Mouse (Mus musculus) spleen, postnatal 10 days (tissue): ENCODE results near the gene Ptprj.

ENCODE experiments used
- DNase-seq, 2 experiments: peaks; one replicate each; pipeline ENCODE4 v3.0.0; 2021 to 2022; ENCODE audit warnings: low spot score in 2 of 2

The Ptprj gene

GRCm38 (mm10) chr2:90525807-90526206 lies 54.6 kb downstream of the Ptprj start:
- DNase-seq = no peak

GRCm38 (mm10) chr2:90522455-90522854 lies 58.0 kb downstream of the Ptprj start:
- DNase-seq = no peak

- no peak for DNase-seq
Measured at GRCm38 (mm10) chr2:90521909-90522308, 58.5 kb downstream of the Ptprj start.

DNA sequence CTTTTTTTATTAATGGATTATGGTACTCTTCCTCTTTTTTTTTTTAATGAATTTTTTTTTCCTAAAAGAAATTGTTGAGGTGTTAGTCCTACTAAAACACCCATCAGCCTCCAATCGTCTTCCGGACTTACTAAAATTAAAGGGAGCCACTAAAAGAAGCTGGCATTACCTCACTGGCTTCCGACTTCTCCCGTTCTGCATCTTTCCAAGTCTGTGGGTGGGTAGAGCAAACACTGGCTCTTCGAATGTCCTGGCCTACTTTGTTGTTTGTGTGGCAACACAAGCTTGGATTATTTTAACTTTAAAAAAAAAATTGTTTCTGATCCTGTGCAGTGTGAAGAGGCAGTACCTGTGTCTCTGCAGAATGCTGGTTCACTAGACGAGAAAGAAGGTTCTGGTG lies 62.2 kb downstream of the Ptprj start:
- DNase-seq = no peak

DNA sequence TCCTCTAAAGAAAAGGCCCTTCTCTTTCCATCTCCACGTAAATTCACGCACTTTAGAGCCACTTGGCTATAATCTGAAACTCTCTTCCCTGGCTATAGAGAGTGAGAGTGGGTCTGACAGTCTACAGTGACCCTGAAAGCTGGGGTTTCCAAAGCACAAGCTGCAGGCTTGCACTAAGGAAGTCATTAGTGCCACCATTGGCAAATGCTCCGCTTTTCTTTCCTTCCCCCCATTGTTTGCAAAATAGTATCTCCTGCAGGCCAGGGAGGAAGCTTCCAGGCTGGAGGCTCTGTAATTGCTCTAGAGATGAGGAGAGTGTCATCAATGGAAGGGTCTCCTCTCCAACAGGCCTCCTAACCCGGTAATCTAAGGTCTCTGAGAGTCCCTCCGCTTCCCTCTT lies 65.5 kb downstream of the Ptprj start:
- no peak for DNase-seq

DNA sequence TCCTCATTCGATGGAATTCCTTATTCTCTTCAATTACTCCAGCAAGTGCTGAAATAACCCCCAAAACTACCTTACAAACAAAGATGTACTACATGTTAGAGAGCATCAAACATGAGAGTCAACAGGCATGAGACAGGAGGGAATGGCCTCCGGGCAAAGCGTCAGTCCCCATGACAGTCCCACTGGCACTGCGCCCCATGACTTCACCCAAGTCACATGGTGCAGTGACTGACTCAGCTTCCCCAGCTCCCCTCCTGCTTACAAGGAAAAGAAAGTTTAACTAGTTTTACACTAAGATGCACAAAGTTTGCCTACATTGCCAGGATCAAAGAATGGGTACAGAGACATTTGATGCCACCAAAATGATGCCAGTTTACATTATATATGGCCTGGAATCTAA lies 71.2 kb downstream of the Ptprj start:
- no peak for DNase-seq

GRCm38 (mm10) chr2:90506143-90506542 lies 74.3 kb downstream of the Ptprj start:
- no peak for DNase-seq

DNA sequence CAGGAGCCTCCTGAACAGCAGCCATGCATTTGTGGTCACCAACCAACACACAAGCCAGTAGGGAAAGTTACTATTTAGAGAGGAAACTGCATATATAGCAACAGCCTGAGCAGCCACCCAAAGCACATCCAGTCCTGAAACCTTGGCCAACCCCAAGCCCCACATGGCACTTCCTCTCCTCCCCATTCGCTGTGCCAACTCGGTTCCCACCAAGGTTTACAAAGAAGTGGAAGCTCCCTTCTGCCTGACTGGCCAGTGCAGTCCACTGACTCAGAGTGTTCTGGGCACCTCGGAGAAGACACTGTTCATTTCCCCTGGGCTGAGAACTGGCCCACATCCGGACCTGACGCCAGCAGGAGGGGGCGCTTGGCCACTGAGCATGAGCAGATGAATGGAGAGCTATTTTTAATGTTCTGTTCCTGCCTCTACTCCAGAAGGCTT lies 75.7 kb downstream of the Ptprj start:
- DNase-seq = peak; percentile 49 to 62

GRCm38 (mm10) chr2:90503182-90503833 lies 77.1 kb downstream of the Ptprj start:
- DNase-seq = peak; percentile 51 to 57

- no peak for DNase-seq
Measured at GRCm38 (mm10) chr2:90502738-90503137, 77.7 kb downstream of the Ptprj start.

GRCm38 (mm10) chr2:90501708-90502107 lies 78.7 kb downstream of the Ptprj start:
- DNase-seq = no peak

GRCm38 (mm10) chr2:90500892-90501291 lies 79.6 kb downstream of the Ptprj start:
- no peak for DNase-seq

- no peak for DNase-seq
Measured at GRCm38 (mm10) chr2:90499002-90499401, 81.4 kb downstream of the Ptprj start.

- DNase-seq = no peak
Measured at GRCm38 (mm10) chr2:90497551-90497950, 82.9 kb downstream of the Ptprj start.

GRCm38 (mm10) chr2:90496680-90497074 lies 83.8 kb downstream of the Ptprj start:
- no peak for DNase-seq

DNA sequence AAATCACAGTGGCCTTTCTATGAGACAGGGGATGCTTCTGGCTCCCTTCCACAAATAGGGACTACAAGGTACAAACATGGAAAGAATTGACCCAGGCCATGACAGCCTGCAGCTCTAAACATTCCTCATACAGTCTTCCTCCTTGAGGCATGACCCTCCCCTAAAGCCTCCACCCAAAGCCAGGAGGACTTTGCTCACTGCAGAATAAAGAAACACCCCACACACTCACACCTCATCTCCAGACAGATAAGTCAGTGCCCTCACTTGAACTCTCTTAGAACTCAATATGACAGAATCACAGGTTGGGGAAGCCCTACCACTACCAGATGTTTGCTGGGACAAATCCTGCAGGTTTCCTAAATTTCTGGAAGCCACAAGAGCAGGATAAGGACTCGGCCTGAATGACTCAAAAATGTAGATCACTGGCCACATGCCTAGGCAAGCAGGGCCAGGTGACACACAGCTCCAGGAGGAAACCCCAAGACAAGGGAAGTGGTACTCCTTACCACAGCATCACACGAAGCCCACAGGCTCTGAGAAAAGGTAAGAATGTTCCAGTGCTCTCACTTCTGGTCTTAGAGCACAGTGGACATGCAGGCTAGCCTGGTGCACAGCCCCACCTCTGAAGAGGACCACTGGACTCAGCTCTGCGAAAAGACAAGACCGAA lies 84.3 kb downstream of the Ptprj start:
- no peak for DNase-seq

- no peak for DNase-seq
Measured at GRCm38 (mm10) chr2:90490279-90491046, 90.0 kb downstream of the Ptprj start.

DNA sequence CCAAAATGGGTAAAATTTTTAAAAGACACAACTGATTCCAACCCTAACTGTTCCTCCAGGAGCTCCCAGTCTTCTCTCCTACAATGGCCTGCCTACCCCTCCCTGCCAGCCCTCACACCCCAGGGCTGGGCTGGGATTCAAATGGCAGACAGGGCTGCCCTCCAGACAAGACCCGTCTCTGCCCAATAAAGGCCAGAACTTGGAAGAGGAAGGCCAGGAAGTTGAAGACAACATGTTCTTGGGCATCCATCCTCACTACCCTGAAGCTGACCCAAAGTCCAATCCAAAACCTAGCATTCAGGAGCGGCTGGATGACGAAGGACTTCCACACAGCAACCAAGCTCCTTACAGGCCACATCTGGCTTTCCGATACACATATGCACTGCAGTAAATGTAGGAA lies 90.6 kb downstream of the Ptprj start:
- no peak for DNase-seq

DNA sequence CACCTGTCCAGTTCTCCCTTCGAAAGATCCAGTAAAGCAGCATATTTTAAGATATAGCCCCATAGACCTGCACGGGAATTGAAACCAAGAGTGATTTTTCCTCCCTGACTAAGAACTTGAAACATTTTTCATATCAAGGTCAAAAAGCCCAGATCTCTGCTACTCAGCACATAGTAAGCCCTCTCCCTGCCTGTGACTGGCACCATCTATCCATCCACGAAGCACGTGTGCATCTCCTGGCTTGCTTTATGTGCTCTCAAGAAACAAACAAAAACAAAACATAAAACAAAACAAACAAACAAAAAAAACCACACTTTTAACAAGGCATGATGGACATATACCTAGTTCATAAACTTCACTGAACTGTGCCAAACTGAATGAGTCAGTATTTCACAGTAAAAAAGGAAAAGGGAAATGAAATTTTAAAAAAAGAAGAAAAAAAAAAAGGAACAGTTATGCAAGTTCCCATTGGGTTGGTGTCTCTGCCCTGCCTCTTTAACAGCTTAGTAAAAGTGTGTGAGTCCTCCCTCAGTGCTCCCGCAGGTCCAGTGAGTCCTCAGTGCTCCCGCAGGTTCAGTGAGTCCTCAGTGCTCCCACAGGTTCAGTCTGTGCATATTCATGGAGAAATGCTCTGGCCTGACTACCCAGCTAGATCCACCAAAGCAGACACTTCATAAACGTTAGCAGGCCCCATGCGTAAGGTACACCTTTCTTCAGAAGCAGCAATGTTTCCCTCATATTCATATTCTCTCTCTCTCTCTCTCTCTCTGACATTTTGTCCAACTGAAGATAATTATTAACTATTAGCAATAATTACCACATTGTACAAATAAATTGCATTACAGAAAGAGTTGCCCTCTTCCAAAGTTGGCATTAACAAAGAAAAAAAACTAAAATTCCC lies 91.5 kb downstream of the Ptprj start:
- no peak for DNase-seq

GRCm38 (mm10) chr2:90487471-90488238 lies 92.8 kb downstream of the Ptprj start:
- DNase-seq = no peak

DNA sequence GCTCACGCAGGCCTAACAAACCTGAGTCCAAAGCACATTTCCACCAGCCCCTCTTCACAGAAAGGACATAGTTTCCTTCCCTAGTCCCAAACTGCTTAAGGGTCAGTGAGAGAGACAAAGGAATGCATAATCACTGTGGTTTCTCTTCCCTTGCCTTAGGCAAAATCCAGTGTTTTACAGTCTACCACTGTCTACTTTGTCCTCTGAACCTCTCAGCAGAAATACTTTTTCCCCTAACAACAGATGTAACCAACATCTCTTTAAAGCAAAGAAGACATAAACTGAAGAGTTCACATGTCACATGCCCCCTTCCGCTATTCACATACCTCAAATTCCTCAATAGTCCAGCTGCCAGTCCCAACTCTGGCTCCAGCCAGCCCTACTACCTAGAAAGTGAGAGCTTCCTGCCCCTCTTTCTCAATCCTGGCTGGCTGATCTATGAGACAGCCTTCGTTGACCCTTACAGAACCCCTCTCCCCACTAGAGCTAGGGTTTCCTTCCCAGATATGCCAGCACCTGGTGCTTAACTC lies 94.2 kb downstream of the Ptprj start:
- no peak for DNase-seq
